Mouse (Mus musculus) heart, adult 10 weeks (tissue): ENCODE data around the gene Prr15. TPM values are rescaled to one million over a fixed set of nuclear protein-coding genes. Genes with fewer than 3 reads are reported as not detected.

Experiments used
- polyA plus RNA-seq: library from polyadenylated mRNA; stranded (reverse); fragments of 350-450 nt; fragmentation: Illumina TruSeq; extraction: RNeasy Lipid Tissue Mini Kit (QIAGEN cat#74804); gene quantifications from one replicate; pipeline ENCODE4 v1.2.3, GENCODE M21; 2014; ENCODE audit warnings: low read depth, low replicate concordance

Gene Prr15
- 2.7 TPM for polyA plus RNA-seq

GRCm38 (mm10) chr6:54325246-54325885 lies at the start of gene Prr15:
TSS of gene Prr15 (plus strand) at chr6:54325835.

Other genes with a start within 250 kb of the Prr15 start
- gene Wipf3, start 103.8 kb downstream of the Prr15 start, polyA plus RNA-seq: 23.8 TPM
- gene Scrn1, start 240.7 kb downstream of the Prr15 start, polyA plus RNA-seq: 13.4 TPM